Mouse (Mus musculus): ENCODE measurements around the gene Ppp1r12c. TPM values are rescaled to one million over a fixed set of nuclear protein-coding genes. Genes with fewer than 3 reads are reported as not detected.

The Ppp1r12c gene
- polyA plus RNA-seq, 1 experiment = 33.0 TPM

DNA sequence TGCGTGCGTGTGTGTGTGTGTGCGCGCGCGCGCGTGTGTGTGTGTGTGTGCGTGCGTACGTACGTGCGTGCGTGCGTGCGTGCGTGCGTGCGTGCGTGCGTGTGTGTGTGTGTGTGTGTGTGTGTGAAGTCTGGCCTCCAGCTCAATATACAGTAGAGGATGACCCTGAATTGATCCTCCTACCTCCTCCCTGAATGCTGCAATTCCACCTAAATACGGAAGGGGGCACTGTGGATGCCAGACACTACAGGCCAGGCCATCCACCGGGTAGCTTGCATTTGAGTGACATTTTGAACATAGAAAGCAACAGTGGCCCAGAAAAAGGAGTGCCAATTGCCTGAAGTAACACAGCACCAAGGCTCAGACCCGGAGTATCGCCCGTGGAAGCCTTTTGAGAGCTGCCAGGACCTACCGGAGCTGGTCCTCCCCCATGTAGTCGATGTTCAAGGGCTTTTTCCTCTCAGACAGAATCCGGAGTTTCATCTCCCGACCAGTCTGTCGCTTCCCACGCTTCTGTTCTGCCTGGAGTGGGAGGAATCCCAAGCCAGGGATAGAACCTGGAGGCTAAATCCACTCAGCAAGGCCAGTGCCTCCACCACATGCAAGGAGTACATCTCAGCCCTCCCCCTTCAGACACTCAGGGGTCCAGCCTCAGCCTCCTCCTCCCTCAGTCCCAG is 6.7 kb upstream of the Ppp1r12c start:
- Histone ChIP-seq H3K36me3 (ENCODE audit: control insufficient read depth, insufficient read depth, low read length) (no peaks in the 10 kb centered on the region), H3K27me3 (replicated peaks; ENCODE audit: control insufficient read depth, insufficient read depth, low read length) (no peaks in the 10 kb centered on the region), H3K27ac (ENCODE audit: insufficient read depth, low read depth, low read length) (no peak overlapping the region), H3K4me3 (ENCODE audit: insufficient read depth, low read depth, low read length) (no peak overlapping the region), H3K4me1 (ENCODE audit: control insufficient read depth, insufficient read depth, low read length) (no peaks in the 10 kb centered on the region)
- DNase-seq = no peak
- no peak for TF ChIP-seq POLR2A (IDR thresholded peaks at IDR 0.05; ENCODE audit: low read depth, low read length)
- peak; percentile 38 for TF ChIP-seq CTCF (conservative IDR thresholded peaks at IDR 0.05; ENCODE audit: insufficient read depth, insufficient read length, low read depth, low read length)
- 70% methylated on average over 30 of the region's 32 CpGs for WGBS

DNA sequence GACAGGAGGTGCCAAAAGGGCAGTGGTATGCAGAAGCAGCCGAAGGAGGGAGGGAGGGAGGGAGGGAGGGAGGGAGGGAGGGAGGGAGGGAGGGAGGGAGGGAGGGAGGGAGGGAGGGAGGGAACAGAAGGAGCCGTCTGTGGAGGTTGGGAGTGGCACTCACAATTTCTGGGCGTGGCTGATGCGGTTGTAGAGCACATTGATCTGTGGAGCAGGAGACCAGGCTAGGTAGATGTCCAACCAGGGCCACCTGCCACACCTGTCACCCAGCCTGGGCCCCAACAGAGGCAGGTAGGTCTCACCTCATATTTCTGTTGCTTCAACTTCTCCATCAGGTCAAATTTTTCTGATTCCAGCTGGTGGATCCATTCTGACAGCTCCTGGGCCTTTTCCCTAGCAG is 5.7 kb upstream of the Ppp1r12c start:
- DNase-seq = no peak
- Histone ChIP-seq H3K27ac (ENCODE audit: insufficient read depth, low read depth, low read length) (no peak overlapping the region), H3K36me3 (ENCODE audit: control insufficient read depth, insufficient read depth, low read length) (no peaks in the 10 kb centered on the region), H3K4me1 (ENCODE audit: control insufficient read depth, insufficient read depth, low read length) (no peaks in the 10 kb centered on the region), H3K4me3 (ENCODE audit: insufficient read depth, low read depth, low read length) (no peak overlapping the region), H3K27me3 (replicated peaks; ENCODE audit: control insufficient read depth, insufficient read depth, low read length) (no peaks in the 10 kb centered on the region)
- TF ChIP-seq POLR2A (IDR thresholded peaks at IDR 0.05; ENCODE audit: low read depth, low read length) (no peak), CTCF (conservative IDR thresholded peaks at IDR 0.05; ENCODE audit: insufficient read depth, insufficient read length, low read depth, low read length) (no peak)
- 54% methylated on average over 3 of the region's 4 CpGs for WGBS

DNA sequence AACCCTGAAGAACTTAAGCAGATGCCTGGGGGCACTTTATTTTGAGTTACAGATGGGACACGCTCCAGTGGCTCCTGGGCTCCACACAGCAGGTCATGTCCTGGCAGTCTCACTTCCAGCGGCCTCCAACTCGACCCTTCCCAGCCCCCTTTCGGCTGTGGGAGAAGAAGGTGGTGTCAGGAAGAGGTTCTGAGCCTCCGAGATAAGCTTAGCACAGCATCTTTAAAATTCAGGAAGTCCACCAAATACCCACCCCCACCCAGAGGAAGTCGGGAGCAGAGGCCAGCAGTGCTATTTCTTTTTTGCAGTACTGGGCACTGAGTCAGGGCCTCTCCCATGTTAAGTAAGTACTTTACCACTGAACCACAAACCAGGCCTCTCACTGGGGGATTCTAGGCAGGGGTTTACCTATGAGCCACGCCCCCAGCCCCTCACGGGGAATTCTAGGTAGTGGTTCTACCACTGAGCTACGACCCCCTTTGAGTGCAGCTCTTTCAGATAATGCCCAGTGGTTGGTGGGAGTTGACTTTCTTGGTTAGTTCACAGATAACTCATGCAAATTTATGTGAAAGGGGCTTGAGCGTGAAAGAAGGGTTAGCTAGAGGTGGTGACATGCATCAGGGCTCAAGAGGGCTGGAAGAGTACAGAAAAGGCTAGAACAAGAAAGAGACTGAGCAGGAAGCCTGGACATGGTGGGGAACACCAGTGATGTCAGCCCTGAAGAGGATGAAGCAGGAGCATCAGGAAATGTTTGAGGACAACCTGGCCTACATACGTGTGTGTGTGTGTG is 3.4 kb upstream of the Ppp1r12c start:
- Histone ChIP-seq H3K36me3 (ENCODE audit: control insufficient read depth, insufficient read depth, low read length) (no peaks in the 10 kb centered on the region), H3K4me3 (ENCODE audit: insufficient read depth, low read depth, low read length) (no peak overlapping the region), H3K4me1 (ENCODE audit: control insufficient read depth, insufficient read depth, low read length) (peaks cover 5% of the 10 kb centered on the region; the same call in 1 of the 2 replicates), H3K27ac (ENCODE audit: insufficient read depth, low read depth, low read length) (no peak overlapping the region), H3K27me3 (replicated peaks; ENCODE audit: control insufficient read depth, insufficient read depth, low read length) (no peaks in the 10 kb centered on the region)
- WGBS = 50% methylated on average over 11 of the region's 11 CpGs
- no peak for TF ChIP-seq CTCF (conservative IDR thresholded peaks at IDR 0.05; ENCODE audit: insufficient read depth, insufficient read length, low read depth, low read length)
- no peak for TF ChIP-seq POLR2A (IDR thresholded peaks at IDR 0.05; ENCODE audit: low read depth, low read length)
- DNase-seq = no peak

DNA sequence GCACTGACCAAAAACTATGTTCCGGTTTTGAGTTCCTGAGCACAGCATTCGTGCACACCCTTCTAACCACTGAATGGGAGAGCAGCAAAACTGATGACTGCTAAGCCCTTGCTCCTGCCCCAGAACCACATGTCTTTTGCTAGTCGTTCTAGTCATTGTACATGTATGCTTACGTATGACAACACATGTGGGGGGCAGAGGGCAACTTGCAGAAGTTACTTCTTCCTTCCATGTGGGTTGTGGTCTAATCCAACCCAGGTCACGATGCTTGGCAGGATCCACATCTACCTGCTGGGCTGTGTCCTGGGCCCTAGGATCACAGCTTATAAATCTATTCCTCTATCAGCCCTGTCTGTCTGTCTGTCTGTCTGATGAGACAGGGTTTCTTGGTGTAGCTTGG is 2.4 kb upstream of the Ppp1r12c start:
- WGBS = 75% methylated on average over 5 of the region's 5 CpGs
- no peaks in the 10 kb centered on the region for H3K27me3 ChIP-seq (replicated peaks; ENCODE audit: control insufficient read depth, insufficient read depth, low read length)
- TF ChIP-seq CTCF (conservative IDR thresholded peaks at IDR 0.05; ENCODE audit: insufficient read depth, insufficient read length, low read depth, low read length) (no peak), POLR2A (IDR thresholded peaks at IDR 0.05; ENCODE audit: low read depth, low read length) (no peak)
- H3K4me3 ChIP-seq (ENCODE audit: insufficient read depth, low read depth, low read length) = no peak overlapping the region
- H3K36me3 ChIP-seq (ENCODE audit: control insufficient read depth, insufficient read depth, low read length) = no peaks in the 10 kb centered on the region
- no peak overlapping the region for H3K27ac ChIP-seq (ENCODE audit: insufficient read depth, low read depth, low read length)
- peaks cover 9% of the 10 kb centered on the region; the same call in 1 of the 2 replicates for H3K4me1 ChIP-seq (ENCODE audit: control insufficient read depth, insufficient read depth, low read length)
- DNase-seq = no peak

DNA sequence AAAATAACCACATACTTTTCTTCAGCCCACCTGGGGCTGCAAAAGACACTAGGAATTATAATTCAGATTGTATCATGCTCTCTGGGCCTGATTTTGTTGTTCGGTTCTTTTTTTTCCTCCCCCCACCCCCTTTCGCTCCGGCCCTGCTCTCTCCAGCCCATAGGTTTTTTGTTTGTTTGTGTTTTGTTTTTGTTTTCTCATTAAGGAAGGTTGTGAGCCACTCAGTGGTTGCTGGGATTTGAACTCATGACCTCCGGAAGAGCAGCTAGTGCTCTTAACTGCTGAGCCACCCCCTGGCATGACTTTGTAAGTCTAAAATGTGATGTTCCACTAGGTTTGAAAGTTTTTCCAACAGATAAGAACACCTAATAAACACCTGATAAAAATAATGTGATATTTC is 1.6 kb upstream of the Ppp1r12c start:
- no peak for TF ChIP-seq POLR2A (IDR thresholded peaks at IDR 0.05; ENCODE audit: low read depth, low read length)
- no peak for TF ChIP-seq CTCF (conservative IDR thresholded peaks at IDR 0.05; ENCODE audit: insufficient read depth, insufficient read length, low read depth, low read length)
- no peaks in the 10 kb centered on the region for H3K27me3 ChIP-seq (replicated peaks; ENCODE audit: control insufficient read depth, insufficient read depth, low read length)
- no peak overlapping the region for H3K4me3 ChIP-seq (ENCODE audit: insufficient read depth, low read depth, low read length)
- no peaks in the 10 kb centered on the region for H3K36me3 ChIP-seq (ENCODE audit: control insufficient read depth, insufficient read depth, low read length)
- WGBS = 83% methylated on average over 4 of the region's 4 CpGs
- H3K27ac ChIP-seq (ENCODE audit: insufficient read depth, low read depth, low read length) = no peak overlapping the region
- no peak for DNase-seq
- H3K4me1 ChIP-seq (ENCODE audit: control insufficient read depth, insufficient read depth, low read length) = peaks cover 13% of the 10 kb centered on the region; the same call in 1 of the 2 replicates

DNA sequence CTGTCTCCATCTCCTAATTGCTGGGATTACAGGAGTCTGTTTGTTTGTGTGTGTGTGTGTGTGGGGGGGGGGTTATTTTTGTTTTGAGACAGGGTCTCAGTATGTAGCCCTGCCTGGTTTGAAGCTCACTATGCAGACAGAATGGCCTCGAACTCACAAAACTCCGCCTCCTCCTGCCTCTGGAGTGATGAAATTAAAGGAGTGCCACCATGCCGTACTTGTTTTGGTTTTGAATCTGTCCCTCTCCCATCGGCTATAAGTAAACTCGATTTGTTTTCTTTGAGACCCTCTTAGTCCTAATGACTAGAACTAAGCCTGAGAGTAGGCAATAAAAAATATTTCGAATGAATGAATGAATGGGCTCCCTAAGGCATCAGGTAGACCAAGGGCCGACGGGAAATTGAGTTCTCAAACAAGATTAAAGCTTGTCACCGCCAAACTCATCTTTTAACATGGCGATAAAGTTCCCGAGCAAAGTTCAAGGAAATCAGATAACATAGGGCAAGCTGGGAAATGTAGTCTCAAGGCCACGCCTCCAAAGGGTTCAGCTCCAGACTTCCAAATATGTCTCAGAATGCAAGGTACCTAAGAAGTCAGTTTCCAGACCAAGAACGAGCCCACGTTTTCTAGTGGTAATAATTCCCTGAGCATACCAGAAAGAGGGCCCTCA is 1.1 kb upstream of the Ppp1r12c start:
- no peak for TF ChIP-seq CTCF (conservative IDR thresholded peaks at IDR 0.05; ENCODE audit: insufficient read depth, insufficient read length, low read depth, low read length)
- no peak for TF ChIP-seq POLR2A (IDR thresholded peaks at IDR 0.05; ENCODE audit: low read depth, low read length)
- H3K36me3 ChIP-seq (ENCODE audit: control insufficient read depth, insufficient read depth, low read length) = no peaks in the 10 kb centered on the region
- peaks cover 13% of the 10 kb centered on the region; the same call in 1 of the 2 replicates for H3K4me1 ChIP-seq (ENCODE audit: control insufficient read depth, insufficient read depth, low read length)
- peak; percentile 83 for DNase-seq
- WGBS = 10% methylated on average over 14 of the region's 14 CpGs
- no peaks in the 10 kb centered on the region for H3K27me3 ChIP-seq (replicated peaks; ENCODE audit: control insufficient read depth, insufficient read depth, low read length)
- H3K27ac ChIP-seq (ENCODE audit: insufficient read depth, low read depth, low read length) = no peak overlapping the region
- H3K4me3 ChIP-seq (ENCODE audit: insufficient read depth, low read depth, low read length) = no peak overlapping the region; the same call in 1 of the 2 replicates

All from kidney, adult 2 months (tissue).